Comparison of ENCODE assay signal across 27 mouse cellular contexts in the genomic region with DNA sequence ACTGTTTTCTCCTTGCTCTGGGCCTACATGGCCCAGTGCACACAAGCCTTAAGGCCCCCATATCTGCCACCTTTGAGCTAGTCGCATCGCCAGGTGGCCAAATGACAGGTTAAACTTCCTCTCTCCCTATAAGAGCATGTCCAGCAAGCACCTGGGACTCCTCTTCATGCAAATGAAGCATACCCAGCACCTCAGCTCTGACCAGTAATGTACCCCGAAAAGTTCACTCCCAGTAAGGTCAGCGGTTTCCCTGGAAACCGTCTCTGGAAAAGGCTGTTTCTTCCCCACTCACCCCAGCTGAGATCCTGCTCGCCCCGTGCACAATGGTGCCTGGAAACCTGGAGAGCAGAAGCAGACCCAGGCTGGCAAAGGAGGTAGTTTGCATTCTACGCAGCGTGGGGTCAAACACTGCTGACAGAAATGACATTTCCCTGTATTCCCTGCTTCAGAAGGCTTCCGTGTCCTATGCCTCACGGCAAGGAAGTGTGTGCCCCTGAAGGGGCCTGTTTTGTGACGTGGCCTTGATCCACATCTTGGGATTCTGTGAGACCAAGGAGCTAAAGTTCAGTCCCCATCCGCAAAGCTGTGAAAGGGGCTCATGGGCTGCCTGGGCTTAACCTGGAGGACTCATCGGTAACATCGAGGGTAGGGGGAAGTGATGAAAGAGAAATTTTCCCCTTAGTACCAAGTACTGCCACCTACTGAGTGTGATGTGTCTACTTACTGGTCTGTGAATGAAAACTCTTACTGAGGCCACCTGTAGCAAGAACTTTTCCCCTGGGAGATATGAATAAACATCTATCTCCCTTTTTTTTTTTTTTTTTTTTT. TPM values are rescaled to one million over a fixed set of nuclear protein-coding genes. Genes with fewer than 3 reads are reported as not detected.
A peak's percentile ranks its signal among the peaks of the same experiment; 100 is the strongest.
DNase-seq lines count a peak whose midpoint lies in the region; ATAC-seq and TF ChIP-seq lines count a peak whose summit lies in the region.
"Had no signal": no experiment of that assay in that cellular context is flagged by ENCODE, and none has a peak within 500 bp of the region (broad histone marks: within the 10 kb centered on the region; RNA-seq: fewer than 3 reads in every experiment).

No protein-coding gene starts in this region.

- no peak for TF ChIP-seq POLR2A in bone marrow, adult 2 months (IDR thresholded peaks at IDR 0.05; ENCODE audit: borderline replicate concordance, control insufficient read depth, low read depth, low read length)

- H3K27me3 ChIP-seq in liver, postnatal 0 days (ENCODE audit: insufficient read depth, low read length): no peaks in the 10 kb centered on the region
- no peaks in the 10 kb centered on the region for H3K27me3 ChIP-seq in liver, embryonic 11.5 days (replicated peaks; ENCODE audit: control insufficient read depth, insufficient read depth, low read length)
- no peaks in the 10 kb centered on the region for H3K27me3 ChIP-seq in E14TG2a.4 (ENCODE audit: insufficient read depth, low read length)
- H3K27me3 ChIP-seq: embryonic facial prominence, embryonic 13.5 days; embryonic facial prominence, embryonic 15.5 days; forebrain, embryonic 12.5 days; Patski had no signal

- no peak overlapping the region for H3K9ac ChIP-seq in liver, postnatal 0 days (replicated peaks)
- H3K9ac ChIP-seq in liver, embryonic 11.5 days (ENCODE audit: low read depth, low read length): no peak overlapping the region
- H3K9ac ChIP-seq: embryonic facial prominence, embryonic 13.5 days; embryonic facial prominence, embryonic 15.5 days; forebrain, embryonic 12.5 days had no signal

- WGBS in liver, postnatal 0 days (ENCODE audit: insufficient replicate concordance): 75% methylated on average over 15 of the region's 15 CpGs
- WGBS in liver, embryonic 11.5 days: 72% methylated on average over 15 of the region's 15 CpGs
- WGBS in bone marrow, adult 2 months: 68% methylated on average over 15 of the region's 15 CpGs

- H3K4me1 ChIP-seq in liver, postnatal 0 days (ENCODE audit: insufficient read depth): peaks cover 3% of the 10 kb centered on the region; the same call in 1 of the 2 replicates
- no peaks in the 10 kb centered on the region for H3K4me1 ChIP-seq in liver, embryonic 11.5 days (replicated peaks; ENCODE audit: control insufficient read depth, insufficient read depth, low read length)
- peaks cover 31% of the 10 kb centered on the region for H3K4me1 ChIP-seq in E14TG2a.4 (replicated peaks; ENCODE audit: low read depth, low read length)
- peaks cover 1% of the 10 kb centered on the region; the same call in 1 of the 2 replicates for H3K4me1 ChIP-seq in bone marrow, adult 2 months (ENCODE audit: control insufficient read depth, insufficient read depth, low read length)
- H3K4me1 ChIP-seq: embryonic facial prominence, embryonic 13.5 days; embryonic facial prominence, embryonic 15.5 days; forebrain, embryonic 10.5 days; forebrain, embryonic 12.5 days had no signal

- DNase-seq in liver, postnatal 0 days: no peak
- DNase-seq in liver, embryonic 11.5 days (ENCODE audit: low spot score): no peak
- no peak for DNase-seq in B cell, adult 2 months
- no peak for DNase-seq in cerebellum, postnatal 10 days
- DNase-seq: adrenal gland, adult 2 months; adrenal gland, postnatal 10 days; adrenal gland, postnatal 25 days; cerebellum, adult 11-12 months; cerebellum, adult 2 months; cerebellum, adult 9-10 months; cerebellum, postnatal 14 days; cerebellum, postnatal 36 days; embryo, embryonic 11 days had no signal

- H3K9me3 ChIP-seq in liver, postnatal 0 days (ENCODE audit: low read length): no peaks in the 10 kb centered on the region
- H3K9me3 ChIP-seq in liver, embryonic 11.5 days (ENCODE audit: control insufficient read depth, low read length): no peaks in the 10 kb centered on the region
- H3K9me3 ChIP-seq in E14TG2a.4 (ENCODE audit: low read length): no peaks in the 10 kb centered on the region; the same call in 1 of the 2 replicates
- H3K9me3 ChIP-seq: embryonic facial prominence, embryonic 13.5 days; embryonic facial prominence, embryonic 15.5 days; forebrain, embryonic 10.5 days; forebrain, embryonic 12.5 days; G1E had no signal

- no peak for ATAC-seq in liver, postnatal 0 days
- no peak for ATAC-seq in liver, embryonic 11.5 days (replicated peaks; ENCODE audit: low FRiP score)
- ATAC-seq: CD4-positive, CD25-positive, alpha-beta regulatory T cell, adult 4 months; forebrain, embryonic 14.5 days; forebrain, embryonic 16.5 days; Patski had no signal

- TF ChIP-seq CTCF in liver, postnatal 0 days (IDR thresholded peaks at IDR 0.05; ENCODE audit: low read depth): no peak
- no peak for TF ChIP-seq CTCF in E14TG2a.4 (conservative IDR thresholded peaks at IDR 0.05; ENCODE audit: low read length)
- TF ChIP-seq CTCF in bone marrow, adult 2 months (IDR thresholded peaks at IDR 0.05; ENCODE audit: control insufficient read depth, insufficient read depth, low read length): no peak

- no peak for TF ChIP-seq EP300 in liver, postnatal 0 days (IDR thresholded peaks at IDR 0.05; ENCODE audit: low read depth)

- H3K4me3 ChIP-seq in liver, postnatal 0 days (ENCODE audit: low read depth, low read length): no peak overlapping the region
- H3K4me3 ChIP-seq in liver, embryonic 11.5 days (ENCODE audit: low read depth, low read length): no peak overlapping the region
- peak overlapping the region; percentile 27; the same call in 1 of the 2 replicates for H3K4me3 ChIP-seq in E14TG2a.4 (replicated peaks; ENCODE audit: low read length)
- no peak overlapping the region for H3K4me3 ChIP-seq in bone marrow, adult 2 months (replicated peaks; ENCODE audit: control insufficient read depth, low read depth, low read length)
- H3K4me3 ChIP-seq: embryonic facial prominence, embryonic 13.5 days; embryonic facial prominence, embryonic 15.5 days; erythroblast, embryonic 14.5 days; forebrain, embryonic 10.5 days; forebrain, embryonic 12.5 days had no signal

- no peaks in the 10 kb centered on the region for H3K36me3 ChIP-seq in liver, postnatal 0 days (replicated peaks; ENCODE audit: insufficient read depth, low read length)
- no peaks in the 10 kb centered on the region for H3K36me3 ChIP-seq in liver, embryonic 11.5 days (ENCODE audit: control insufficient read depth, insufficient read depth, low read length)
- no peaks in the 10 kb centered on the region for H3K36me3 ChIP-seq in E14TG2a.4 (ENCODE audit: insufficient read depth, low read length)
- H3K36me3 ChIP-seq: embryonic facial prominence, embryonic 13.5 days; embryonic facial prominence, embryonic 15.5 days; forebrain, embryonic 10.5 days; forebrain, embryonic 12.5 days; G1E had no signal

- H3K27ac ChIP-seq in liver, postnatal 0 days (ENCODE audit: low read depth): peak overlapping the region; percentile 6; the same call in 1 of the 2 replicates
- no peak overlapping the region for H3K27ac ChIP-seq in liver, embryonic 11.5 days (ENCODE audit: low read depth, low read length)
- H3K27ac ChIP-seq in bone marrow, adult 2 months (ENCODE audit: control insufficient read depth, insufficient read depth, low read depth, low read length, poor library complexity): peak overlapping the region; percentile 47
- H3K27ac ChIP-seq: embryonic facial prominence, embryonic 13.5 days; embryonic facial prominence, embryonic 15.5 days; forebrain, embryonic 10.5 days; forebrain, embryonic 12.5 days had no signal

- no peak overlapping the region for H3K4me2 ChIP-seq in liver, postnatal 0 days (ENCODE audit: low read depth, low read length)
- no peak overlapping the region for H3K4me2 ChIP-seq in liver, embryonic 11.5 days
- H3K4me2 ChIP-seq: embryonic facial prominence, embryonic 13.5 days; embryonic facial prominence, embryonic 15.5 days; forebrain, embryonic 12.5 days had no signal

RNA-seq across cellular contexts. Expression of gene Ifitm3, which starts 9.5 kb away (rescaled TPM):
- polyA plus RNA-seq in liver, postnatal 0 days (2015; fragmentation: Nextera tagmentation; extraction: Ambion mirVana): 295 and 298 TPM in 2 replicates
- 45.0 and 47.5 TPM in 2 replicates for polyA plus RNA-seq in liver, embryonic 11.5 days (2014; fragmentation: Nextera tagmentation; extraction: Ambion mirVana)
- polyA plus RNA-seq in bone marrow, adult 2 months (2011; ENCODE audit: insufficient read depth, insufficient read length, low replicate concordance, missing spikeins): 166 and 209 TPM in 2 replicates
- polyA plus RNA-seq: G1E had no signal

RNA-seq across cellular contexts. Expression of gene Ifitm6, which starts 16.6 kb away (rescaled TPM):
- 53.6 and 54.4 TPM in 2 replicates for polyA plus RNA-seq in liver, postnatal 0 days (2015; fragmentation: Nextera tagmentation; extraction: Ambion mirVana)
- polyA plus RNA-seq in liver, embryonic 11.5 days (2014; fragmentation: Nextera tagmentation; extraction: Ambion mirVana): 0.90 and 0.97 TPM in 2 replicates
- 195 and 524 TPM in 2 replicates for polyA plus RNA-seq in bone marrow, adult 2 months (2011; ENCODE audit: insufficient read depth, insufficient read length, low replicate concordance, missing spikeins)
- polyA plus RNA-seq: CD4-positive, CD25-positive, alpha-beta regulatory T cell, adult 4 months; embryonic facial prominence, embryonic 11.5 days; erythroblast, embryonic 14.5 days; forebrain, embryonic 10.5 days; forebrain, embryonic 12.5 days; G1E had no signal

RNA-seq across cellular contexts. Expression of gene Gm17387, which starts 27.8 kb away (rescaled TPM):
- not detected in 2 replicates for polyA plus RNA-seq in liver, postnatal 0 days (2015; fragmentation: Nextera tagmentation; extraction: Ambion mirVana)
- polyA plus RNA-seq in liver, embryonic 11.5 days (2014; fragmentation: Nextera tagmentation; extraction: Ambion mirVana): not detected in 2 replicates
- polyA plus RNA-seq in bone marrow, adult 2 months (2011; ENCODE audit: insufficient read depth, insufficient read length, low replicate concordance, missing spikeins): not detected in 2 replicates
- polyA plus RNA-seq: adrenal gland, adult 2 months; CD4-positive, CD25-positive, alpha-beta regulatory T cell, adult 4 months; cerebellum, adult 2 months; embryonic facial prominence, embryonic 11.5 days; embryonic facial prominence, embryonic 13.5 days; embryonic facial prominence, embryonic 15.5 days; erythroblast, embryonic 14.5 days; forebrain, embryonic 10.5 days; forebrain, embryonic 12.5 days; forebrain, embryonic 14.5 days; forebrain, embryonic 16.5 days; frontal cortex, adult 2 months; G1E; Patski had no signal

RNA-seq across cellular contexts. Expression of gene Ifitm1, which starts 34.1 kb away (rescaled TPM):
- polyA plus RNA-seq in liver, postnatal 0 days (2015; fragmentation: Nextera tagmentation; extraction: Ambion mirVana): 33.4 and 38.6 TPM in 2 replicates
- 32.7 and 33.5 TPM in 2 replicates for polyA plus RNA-seq in liver, embryonic 11.5 days (2014; fragmentation: Nextera tagmentation; extraction: Ambion mirVana)
- 32.8 and 82.9 TPM in 2 replicates for polyA plus RNA-seq in bone marrow, adult 2 months (2011; ENCODE audit: insufficient read depth, insufficient read length, low replicate concordance, missing spikeins)
- polyA plus RNA-seq: CD4-positive, CD25-positive, alpha-beta regulatory T cell, adult 4 months; G1E had no signal

RNA-seq across cellular contexts. Expression of gene Ifitm2, which starts 45.3 kb away (rescaled TPM):
- polyA plus RNA-seq in liver, postnatal 0 days (2015; fragmentation: Nextera tagmentation; extraction: Ambion mirVana): 798 and 816 TPM in 2 replicates
- 478 and 500 TPM in 2 replicates for polyA plus RNA-seq in liver, embryonic 11.5 days (2014; fragmentation: Nextera tagmentation; extraction: Ambion mirVana)
- polyA plus RNA-seq in bone marrow, adult 2 months (2011; ENCODE audit: insufficient read depth, insufficient read length, low replicate concordance, missing spikeins): 71.7 and 147 TPM in 2 replicates

Comparison
In these comparisons a context has a peak if more than half of its experiments do, and no peak if none do; other contexts are left out.
1. RNA of gene Ifitm6, which starts 16.6 kb away (polyA plus RNA-seq): 195 to 524 TPM in bone marrow, adult 2 months and 53.6 to 54.4 TPM in liver, postnatal 0 days; 0.90 to 0.97 TPM in liver, embryonic 11.5 days; every median in the first group is over 10 times any median in the second.